Mouse (Mus musculus) heart, embryonic 14.5 days (tissue): ENCODE data around the gene Rpl23a. TPM values are rescaled to one million over a fixed set of nuclear protein-coding genes. Genes with fewer than 3 reads are reported as not detected.

Source experiments
- ATAC-seq: fragments of 200-750 bp; cut with Nextera tagmentation; 2 replicates; pipeline ENCODE4 v1.8.0; 2017; ENCODE audit warnings: low read depth, moderate TSS enrichment; ENCODE audit not compliant: insufficient number of reproducible peaks, insufficient read depth, low FRiP score
- H3K27ac ChIP-seq, 2 experiments: fragments of 200-500 bp in 1 of 2; fragments of 300-500 bp in 1 of 2; sonication (generic) in 1 of 2; replicated peaks in 1 of 2; 2 replicates each; pipeline ENCODE4 v1.5.1; 2012 to 2014; ENCODE audit warnings: low read depth in 2 of 2, low read length in 2 of 2, control low read depth in 1 of 2, mild to moderate bottlenecking in 1 of 2, mixed read lengths in 1 of 2; ENCODE audit not compliant: control insufficient read depth in 1 of 2, insufficient read depth in 1 of 2
- H3K27me3 ChIP-seq: fragments of 300-500 bp; sonication (generic); 2 replicates; pipeline ENCODE4 v1.6.1; 2014; ENCODE audit warnings: mild to moderate bottlenecking, low read length, control low read depth; ENCODE audit not compliant: control insufficient read depth, insufficient read depth
- H3K36me3 ChIP-seq: fragments of 300-500 bp; sonication (generic); 2 replicates; pipeline ENCODE4 v1.6.1; 2014; ENCODE audit warnings: mild to moderate bottlenecking, control low read depth, low read length, mixed read lengths; ENCODE audit not compliant: control insufficient read depth, insufficient read depth
- H3K4me1 ChIP-seq, 2 experiments: fragments of 200-500 bp in 1 of 2; fragments of 300-500 bp in 1 of 2; sonication (generic) in 1 of 2; 2 replicates each; pipeline ENCODE4 v1.6.1; 2012 to 2014; ENCODE audit warnings: low read length in 2 of 2, control low read depth in 1 of 2, mixed read lengths in 1 of 2; ENCODE audit not compliant: control insufficient read depth in 2 of 2, insufficient read depth in 2 of 2
- H3K4me2 ChIP-seq: fragments of 300-500 bp; sonication (generic); 2 replicates; pipeline ENCODE4 v1.6.1; 2014; ENCODE audit warnings: mild to moderate bottlenecking, low read length
- H3K4me3 ChIP-seq, 2 experiments: fragments of 200-500 bp in 1 of 2; fragments of 300-500 bp in 1 of 2; sonication (generic) in 1 of 2; 2 replicates each; pipeline ENCODE4 v1.5.1; 2012 to 2014; ENCODE audit warnings: low read length in 2 of 2, mild to moderate bottlenecking in 2 of 2, control low read depth in 1 of 2, low read depth in 1 of 2, moderate library complexity in 1 of 2; ENCODE audit not compliant: control insufficient read depth in 1 of 2, insufficient read depth in 1 of 2
- H3K9ac ChIP-seq: fragments of 300-500 bp; sonication (generic); 2 replicates; pipeline ENCODE4 v1.6.1; 2014; ENCODE audit warnings: mild to moderate bottlenecking, low read length
- H3K9me3 ChIP-seq: fragments of 300-500 bp; sonication (generic); 2 replicates; pipeline ENCODE4 v1.6.1; 2016; ENCODE audit warnings: low read length, control low read depth; ENCODE audit not compliant: control insufficient read depth
- WGBS: fragments of 180-500 bp; shearing (Covaris S2); extraction: QIAGEN DNeasy Blood & Tissue Kit; methylation state at CpG from one replicate; pipeline ENCODE4 v1.1.7; 2014; 5-methylcytosine and 5-hydroxymethylcytosine counted together
- polyA plus RNA-seq: library from polyadenylated mRNA; unstranded; fragments of >200 nt; fragmentation: Nextera tagmentation; extraction: Ambion mirVana; gene quantifications from 2 replicates; pipeline ENCODE4 v1.2.1, GENCODE M21; 2014

The Rpl23a gene
- polyA plus RNA-seq, 1 experiment from 2014 or later = 1,084 TPM

DNA sequence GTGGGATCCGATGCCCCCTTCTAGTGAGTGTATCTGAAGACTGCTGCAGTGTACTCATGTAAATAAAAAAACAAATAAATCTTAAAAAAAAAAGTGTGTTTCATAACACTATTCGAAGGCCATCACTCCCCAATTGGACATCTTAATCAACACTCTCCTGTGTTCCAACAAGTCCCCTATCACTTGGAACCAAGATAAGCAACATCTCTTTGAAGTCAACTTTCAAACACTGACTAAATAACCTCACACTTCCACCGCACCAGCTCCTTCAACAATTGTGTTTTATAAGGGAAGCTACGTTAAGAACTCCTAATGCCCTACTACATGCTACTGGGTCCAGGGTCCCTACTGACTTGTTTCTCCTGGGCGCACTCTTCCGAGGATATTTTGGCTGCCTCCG is 934 bp downstream of the Rpl23a start:
- peak overlapping the region; percentile 88 for H3K9ac ChIP-seq
- H3K36me3 ChIP-seq = peaks cover 33% of the 10 kb centered on the region
- H3K27ac ChIP-seq = 0 out of 4 replicates have a peak overlapping the region, but pooled peaks of 1 of the 2 experiments have one; percentile 85
- H3K4me1 ChIP-seq = peaks cover 13 to 38% of the 10 kb centered on the region in 2 experiments
- no peaks in the 10 kb centered on the region for H3K27me3 ChIP-seq
- H3K4me3 ChIP-seq = peak overlapping the region; percentile 81 to 91
- no peaks in the 10 kb centered on the region for H3K9me3 ChIP-seq
- 2% methylated on average over 7 of the region's 7 CpGs for WGBS
- ATAC-seq = no peak
- peak overlapping the region; percentile 65 for H3K4me2 ChIP-seq

DNA sequence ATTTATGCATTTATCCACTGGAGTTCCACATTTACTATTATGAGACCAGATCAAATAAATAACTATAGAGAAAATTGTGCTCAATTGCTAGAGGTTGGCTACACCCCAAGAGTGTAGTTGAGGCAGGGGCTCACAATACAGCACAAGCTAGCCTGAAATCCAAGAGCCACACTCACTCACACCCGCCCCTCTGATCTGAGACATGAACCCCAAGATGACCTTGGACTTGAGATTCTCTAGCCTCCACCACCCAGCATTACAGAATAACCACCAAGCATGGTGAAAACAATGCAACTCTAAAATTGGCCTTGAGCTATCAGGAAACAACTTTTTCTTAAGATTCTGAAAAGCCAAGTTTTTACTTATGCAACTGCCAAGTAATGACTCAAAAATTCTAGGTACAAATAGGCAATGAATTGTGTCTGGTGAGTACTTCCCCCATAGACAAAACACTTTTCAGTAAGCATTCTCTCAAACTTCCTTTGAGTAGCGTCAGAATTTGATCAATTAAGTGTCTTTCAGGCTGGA is 1.5 kb downstream of the Rpl23a start:
- peaks cover 13 to 40% of the 10 kb centered on the region in 2 experiments for H3K4me1 ChIP-seq
- WGBS = 46% methylated on average over 2 of the region's 2 CpGs
- peak overlapping the region; percentile 88 for H3K9ac ChIP-seq
- peak overlapping the region; percentile 65 for H3K4me2 ChIP-seq
- no peaks in the 10 kb centered on the region for H3K9me3 ChIP-seq
- H3K36me3 ChIP-seq = peaks cover 33% of the 10 kb centered on the region
- ATAC-seq = no peak
- peak overlapping the region; percentile 28 to 81 for H3K4me3 ChIP-seq
- H3K27me3 ChIP-seq = no peaks in the 10 kb centered on the region
- H3K27ac ChIP-seq = no peak overlapping the region

DNA sequence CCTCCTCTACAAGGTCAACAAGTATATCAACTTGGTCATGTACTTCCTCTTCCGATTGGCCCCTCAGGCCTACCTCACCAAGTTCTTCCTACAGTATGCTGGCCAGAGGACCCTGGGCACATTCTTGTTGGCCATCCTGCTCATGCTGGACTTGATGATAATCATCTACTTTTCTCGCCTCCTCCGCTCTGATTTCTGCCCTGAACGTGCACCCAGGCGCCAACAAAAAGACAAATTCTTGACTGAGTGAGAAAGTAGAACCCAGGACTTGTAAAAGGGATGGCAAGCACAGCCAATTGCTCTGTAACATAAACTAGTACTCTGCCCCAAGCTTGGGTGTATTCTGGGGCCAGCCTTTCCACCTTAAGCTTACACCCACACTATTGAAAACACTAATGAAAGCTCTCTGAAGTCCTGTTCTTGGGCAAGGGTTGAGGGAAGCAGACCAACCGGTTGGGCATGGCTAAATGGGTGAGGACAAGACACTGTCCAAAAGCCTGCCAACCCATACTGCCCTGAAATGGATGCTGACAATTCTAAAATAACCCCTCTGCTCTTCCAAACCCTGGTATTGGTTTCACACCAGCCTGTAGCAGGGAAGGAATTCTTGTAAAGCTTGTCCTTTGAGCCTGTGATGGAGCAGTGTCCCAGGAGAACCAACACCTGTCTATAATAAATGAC is 3.2 kb downstream of the Rpl23a start:
- no peak overlapping the region for H3K4me2 ChIP-seq
- no peaks in the 10 kb centered on the region for H3K9me3 ChIP-seq
- no peak for ATAC-seq
- H3K36me3 ChIP-seq = peaks cover 33% of the 10 kb centered on the region
- H3K27me3 ChIP-seq = no peaks in the 10 kb centered on the region
- H3K4me1 ChIP-seq = peaks cover 13 to 40% of the 10 kb centered on the region in 2 experiments
- 0 out of 4 replicates have a peak overlapping the region, but pooled peaks of 1 of the 2 experiments have one; percentile 17 for H3K27ac ChIP-seq
- 57% methylated on average over 6 of the region's 6 CpGs for WGBS
- no peak overlapping the region for H3K9ac ChIP-seq
- H3K4me3 ChIP-seq = no peak overlapping the region

DNA sequence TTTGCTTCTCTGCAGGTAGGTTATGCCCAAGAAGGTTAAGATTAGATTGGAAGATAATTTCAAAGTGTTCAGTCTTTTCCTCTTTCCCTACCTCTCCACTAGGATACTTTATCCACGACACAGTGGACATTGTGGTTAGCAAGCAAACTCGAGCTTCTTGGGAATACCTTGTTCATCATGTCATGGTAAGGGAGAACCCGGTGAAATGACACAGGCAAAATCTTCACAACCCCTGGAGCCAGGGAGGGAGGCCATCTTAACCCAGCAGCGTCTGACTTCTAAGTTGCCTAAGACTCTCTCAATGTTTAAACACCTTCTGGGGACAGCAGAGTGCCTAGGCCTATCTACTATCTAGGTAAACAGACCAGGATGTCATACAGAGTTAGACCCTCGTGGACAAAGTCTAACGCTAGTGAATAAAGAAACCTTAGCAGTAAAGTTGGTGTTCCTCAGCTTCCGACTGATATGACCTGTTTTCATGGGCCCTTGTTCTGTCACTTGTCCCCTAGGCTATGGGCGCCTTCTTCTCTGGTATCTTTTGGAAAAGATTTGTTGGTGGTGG is 3.9 kb downstream of the Rpl23a start:
- peak overlapping the region; percentile 67 to 83 for H3K4me3 ChIP-seq
- H3K9ac ChIP-seq = peak overlapping the region; percentile 79
- no peak for ATAC-seq
- no peaks in the 10 kb centered on the region for H3K9me3 ChIP-seq
- WGBS = 32% methylated on average over 8 of the region's 8 CpGs
- H3K27ac ChIP-seq = peak overlapping the region in 1 of 2 experiments; percentile 92; a peak in 2 of 4 replicates
- H3K4me1 ChIP-seq = peaks cover 13 to 40% of the 10 kb centered on the region in 2 experiments
- H3K27me3 ChIP-seq = no peaks in the 10 kb centered on the region
- peak overlapping the region; percentile 96 for H3K4me2 ChIP-seq
- peaks cover 33% of the 10 kb centered on the region for H3K36me3 ChIP-seq

DNA sequence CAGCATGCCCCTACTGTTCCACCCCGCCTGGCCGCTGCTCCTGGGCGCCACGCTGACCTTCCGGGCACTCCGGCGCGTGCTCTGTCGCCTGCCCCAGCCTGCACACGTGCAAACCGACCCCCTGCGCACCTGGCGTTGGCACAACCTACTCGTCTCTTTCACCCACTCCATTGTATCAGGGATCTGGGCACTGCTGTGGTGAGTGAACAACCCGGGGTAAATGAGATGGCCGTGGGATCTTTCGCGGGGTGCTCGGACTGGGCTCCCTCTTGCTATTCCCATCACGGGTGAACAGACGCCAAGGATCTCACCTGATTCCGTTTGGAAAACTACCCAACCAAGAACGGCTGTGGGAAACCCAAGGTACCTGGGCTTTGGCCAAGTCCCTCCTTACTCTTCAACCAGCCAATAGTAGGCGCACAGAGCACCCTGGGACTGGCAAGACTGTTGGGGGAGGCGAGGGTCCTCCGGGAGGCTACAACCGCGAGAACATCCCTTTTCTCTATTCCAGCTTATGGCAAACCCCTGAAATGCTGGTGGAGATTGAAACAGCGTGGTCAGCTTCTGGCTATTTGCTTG is 4.4 kb downstream of the Rpl23a start:
- Histone ChIP-seq H3K27ac (peak overlapping the region; percentile 92 to 96), H3K9ac (peak overlapping the region; percentile 79), H3K4me3 (peak overlapping the region; percentile 67 to 83), H3K4me1 (peaks cover 13 to 37% of the 10 kb centered on the region in 2 experiments), H3K27me3 (no peaks in the 10 kb centered on the region), H3K4me2 (peak overlapping the region; percentile 96), H3K9me3 (no peaks in the 10 kb centered on the region), H3K36me3 (peaks cover 33% of the 10 kb centered on the region)
- under 1% methylated on average over 29 of the region's 29 CpGs for WGBS
- peak; percentile 15 for ATAC-seq

DNA sequence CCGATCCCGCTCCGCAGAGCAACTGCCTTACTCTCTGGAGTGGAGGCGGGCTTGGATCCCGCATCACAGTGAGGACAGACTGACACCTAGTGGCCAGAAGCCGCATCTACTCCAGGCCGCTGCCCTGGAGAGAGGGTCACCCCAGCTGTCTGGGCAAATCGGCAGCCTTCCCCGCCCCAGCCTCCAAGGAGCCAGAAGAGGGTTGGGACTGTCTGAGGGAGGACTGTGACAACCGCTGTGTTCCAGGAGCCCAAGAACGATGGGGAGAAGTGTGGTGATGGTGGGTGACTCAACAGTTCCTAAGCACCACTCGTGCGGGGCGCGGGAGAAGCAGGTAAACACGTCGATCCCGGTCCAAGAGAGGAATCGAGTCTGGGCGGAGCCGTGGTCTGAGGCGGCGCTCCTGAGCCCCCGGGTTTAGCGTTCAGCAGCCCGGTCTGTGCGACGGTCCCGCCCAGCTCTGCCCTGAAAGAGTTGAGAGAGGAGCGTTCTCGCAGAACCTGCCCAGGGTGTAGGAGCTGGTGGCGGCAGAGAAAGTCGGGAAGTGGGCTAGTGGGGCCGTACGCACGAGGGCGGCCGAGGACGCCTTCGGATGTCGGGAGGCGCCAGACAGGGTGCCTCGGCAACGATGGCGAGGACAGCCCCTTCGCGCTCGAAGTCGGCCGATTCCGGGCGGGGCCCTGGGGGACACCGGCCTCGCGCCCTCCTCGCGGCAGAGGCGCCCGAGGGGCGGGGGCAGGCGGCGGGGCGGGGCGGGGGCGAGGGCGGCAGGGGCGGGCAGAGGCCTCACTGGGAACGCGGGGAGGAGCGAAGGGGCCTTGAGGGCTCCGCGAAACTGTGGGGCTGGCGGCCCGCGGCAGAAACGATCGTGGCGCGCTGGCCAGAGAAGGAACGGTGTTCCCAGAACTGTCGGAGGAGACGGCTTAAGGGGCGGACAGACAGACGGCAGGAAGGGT is 5.2 kb downstream of the Rpl23a start:
- peaks cover 11 to 35% of the 10 kb centered on the region in 2 experiments for H3K4me1 ChIP-seq
- peak overlapping the region; percentile 67 to 83 for H3K4me3 ChIP-seq
- no peaks in the 10 kb centered on the region for H3K27me3 ChIP-seq
- H3K9ac ChIP-seq = peak overlapping the region; percentile 79
- peak overlapping the region; percentile 92 to 96 for H3K27ac ChIP-seq
- peaks cover 33% of the 10 kb centered on the region for H3K36me3 ChIP-seq
- H3K4me2 ChIP-seq = peak overlapping the region; percentile 96
- ATAC-seq = peak; percentile 74
- under 1% methylated on average over 70 of the region's 84 CpGs for WGBS
- H3K9me3 ChIP-seq = no peaks in the 10 kb centered on the region

DNA sequence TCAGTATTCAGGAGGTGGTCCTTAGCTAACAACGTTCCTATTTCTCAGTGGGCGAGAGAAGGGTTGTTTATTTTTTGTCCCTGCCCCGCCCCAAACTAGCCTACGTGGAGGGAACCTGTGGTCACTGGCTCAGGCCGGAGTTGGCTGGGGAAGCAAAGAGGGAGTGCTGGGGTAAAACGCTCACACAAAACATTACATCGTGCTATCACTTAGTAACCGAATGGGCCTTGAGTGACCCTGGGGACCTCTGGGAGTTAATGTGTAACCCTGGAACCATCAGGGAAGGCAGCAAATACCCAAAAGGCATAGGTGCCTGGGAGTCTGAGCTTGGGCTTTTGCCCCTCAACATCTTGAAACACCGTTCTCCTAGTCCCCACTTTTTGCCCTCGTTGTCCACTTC is 5.9 kb downstream of the Rpl23a start:
- H3K36me3 ChIP-seq = peaks cover 33% of the 10 kb centered on the region
- peak overlapping the region; percentile 96 for H3K4me2 ChIP-seq
- H3K27ac ChIP-seq = peak overlapping the region; percentile 48 to 92
- H3K27me3 ChIP-seq = no peaks in the 10 kb centered on the region
- under 1% methylated on average over 10 of the region's 10 CpGs for WGBS
- peaks cover 11 to 35% of the 10 kb centered on the region in 2 experiments for H3K4me1 ChIP-seq
- peak overlapping the region; percentile 67 to 80 for H3K4me3 ChIP-seq
- H3K9me3 ChIP-seq = no peaks in the 10 kb centered on the region
- no peak for ATAC-seq
- H3K9ac ChIP-seq = peak overlapping the region; percentile 79
